Mouse (Mus musculus): ENCODE results near the gene Garnl3. TPM values are rescaled to one million over a fixed set of nuclear protein-coding genes. Genes with fewer than 3 reads are reported as not detected.

Garnl3 gene
- total RNA-seq, 1 experiment: 8.5 TPM

GRCm38 (mm10) chr2:33086016-33086596 lies 45.3 kb downstream of the Garnl3 start:
- no peak for DNase-seq (ENCODE audit: low read depth, low spot score)
- no peaks in the 10 kb centered on the region for H3K9me3 ChIP-seq (ENCODE audit: control insufficient read depth, insufficient read depth, low read depth, low read length)
- H3K4me1 ChIP-seq (ENCODE audit: control insufficient read depth in 2 of 2, insufficient read depth in 2 of 2, low read length in 2 of 2, poor library complexity in 1 of 2): no peaks in the 10 kb centered on the region
- no peak overlapping the region for H3K4me3 ChIP-seq (ENCODE audit: insufficient read depth in 1 of 2, low read depth in 1 of 2, low read length in 2 of 2, poor library complexity in 1 of 2, severe bottlenecking in 1 of 2)
- in situ Hi-C loops (cut with MboI; ENCODE audit: low sequenced_read_pairs in 2 of 2, unreplicated experiment in 2 of 2): no loop called here
- H3K36me3 ChIP-seq (ENCODE audit: control insufficient read depth, insufficient read depth, low read length, poor library complexity, severe bottlenecking): no peaks in the 10 kb centered on the region
- H3K27ac ChIP-seq (ENCODE audit: insufficient read depth, low read depth, low read length, poor library complexity, severe bottlenecking): no peak overlapping the region
- TF ChIP-seq ZNF384 (IDR thresholded peaks at IDR 0.05; ENCODE audit: low read depth, low read length) (no peak), CHD2 (IDR thresholded peaks at IDR 0.05; ENCODE audit: low read depth, low read length) (no peak), MAFK (IDR thresholded peaks at IDR 0.05; ENCODE audit: insufficient read depth, low read depth, low read length) (no peak), ZC3H11A (IDR thresholded peaks at IDR 0.05; ENCODE audit: borderline replicate concordance, low read depth, low read length) (no peak), HCFC1 (IDR thresholded peaks at IDR 0.05; ENCODE audit: borderline replicate concordance, insufficient read depth, low read length) (no peak)
- no peak overlapping the region for H3K9ac ChIP-seq (ENCODE audit: insufficient read depth, low read depth, low read length, poor library complexity, severe bottlenecking)

GRCm38 (mm10) chr2:33084221-33084620 lies 47.2 kb downstream of the Garnl3 start:
- no peaks in the 10 kb centered on the region for H3K9me3 ChIP-seq (ENCODE audit: control insufficient read depth, insufficient read depth, low read depth, low read length)
- H3K36me3 ChIP-seq (ENCODE audit: control insufficient read depth, insufficient read depth, low read length, poor library complexity, severe bottlenecking): no peaks in the 10 kb centered on the region
- H3K4me1 ChIP-seq (ENCODE audit: control insufficient read depth in 2 of 2, insufficient read depth in 2 of 2, low read length in 2 of 2, poor library complexity in 1 of 2): no peaks in the 10 kb centered on the region
- no peak for TF ChIP-seq ZNF384 (IDR thresholded peaks at IDR 0.05; ENCODE audit: low read depth, low read length)
- TF ChIP-seq ZC3H11A (IDR thresholded peaks at IDR 0.05; ENCODE audit: borderline replicate concordance, low read depth, low read length): no peak
- TF ChIP-seq CHD2 (IDR thresholded peaks at IDR 0.05; ENCODE audit: low read depth, low read length): no peak
- no peak for TF ChIP-seq HCFC1 (IDR thresholded peaks at IDR 0.05; ENCODE audit: borderline replicate concordance, insufficient read depth, low read length)
- no peak for TF ChIP-seq MAFK (IDR thresholded peaks at IDR 0.05; ENCODE audit: insufficient read depth, low read depth, low read length)
- in situ Hi-C loops (cut with MboI; ENCODE audit: low sequenced_read_pairs in 2 of 2, unreplicated experiment in 2 of 2): no loop called here
- H3K4me3 ChIP-seq (ENCODE audit: insufficient read depth in 1 of 2, low read depth in 1 of 2, low read length in 2 of 2, poor library complexity in 1 of 2, severe bottlenecking in 1 of 2): no peak overlapping the region
- no peak overlapping the region for H3K27ac ChIP-seq (ENCODE audit: insufficient read depth, low read depth, low read length, poor library complexity, severe bottlenecking)
- DNase-seq (ENCODE audit: low read depth, low spot score): no peak
- no peak overlapping the region for H3K9ac ChIP-seq (ENCODE audit: insufficient read depth, low read depth, low read length, poor library complexity, severe bottlenecking)

- Histone ChIP-seq H3K9me3 (ENCODE audit: control insufficient read depth, insufficient read depth, low read depth, low read length) (no peaks in the 10 kb centered on the region), H3K36me3 (ENCODE audit: control insufficient read depth, insufficient read depth, low read length, poor library complexity, severe bottlenecking) (peaks cover 2% of the 10 kb centered on the region; the same call in 1 of the 2 replicates), H3K4me3 (ENCODE audit: insufficient read depth in 1 of 2, low read depth in 1 of 2, low read length in 2 of 2, poor library complexity in 1 of 2, severe bottlenecking in 1 of 2) (no peak overlapping the region), H3K4me1 (ENCODE audit: control insufficient read depth in 2 of 2, insufficient read depth in 2 of 2, low read length in 2 of 2, poor library complexity in 1 of 2) (0 out of 4 replicates have a peak, but pooled peaks cover 0 to 3% of the 10 kb centered on the region in 2 experiments), H3K27ac (ENCODE audit: insufficient read depth, low read depth, low read length, poor library complexity, severe bottlenecking) (no peak overlapping the region), H3K9ac (ENCODE audit: insufficient read depth, low read depth, low read length, poor library complexity, severe bottlenecking) (no peak overlapping the region)
- TF ChIP-seq ZC3H11A (IDR thresholded peaks at IDR 0.05; ENCODE audit: borderline replicate concordance, low read depth, low read length) (no peak), ZNF384 (IDR thresholded peaks at IDR 0.05; ENCODE audit: low read depth, low read length) (no peak), HCFC1 (IDR thresholded peaks at IDR 0.05; ENCODE audit: borderline replicate concordance, insufficient read depth, low read length) (no peak), MAFK (IDR thresholded peaks at IDR 0.05; ENCODE audit: insufficient read depth, low read depth, low read length) (no peak), CHD2 (IDR thresholded peaks at IDR 0.05; ENCODE audit: low read depth, low read length) (no peak)
- no peak for DNase-seq (ENCODE audit: low read depth, low spot score)
- in situ Hi-C loops (cut with MboI; ENCODE audit: low sequenced_read_pairs in 2 of 2, unreplicated experiment in 2 of 2): no loop called here
These were observed 51.3 kb downstream of the Garnl3 start for GRCm38 (mm10) chr2:33080166-33080565.

- in situ Hi-C loops (cut with MboI; ENCODE audit: low sequenced_read_pairs in 2 of 2, unreplicated experiment in 2 of 2): no loop called here
- TF ChIP-seq ZC3H11A (IDR thresholded peaks at IDR 0.05; ENCODE audit: borderline replicate concordance, low read depth, low read length) (0 out of 2 replicates have a peak, but pooled peaks have one; percentile 36), MAFK (IDR thresholded peaks at IDR 0.05; ENCODE audit: insufficient read depth, low read depth, low read length) (no peak)
- Histone ChIP-seq H3K36me3 (ENCODE audit: control insufficient read depth, insufficient read depth, low read length, poor library complexity, severe bottlenecking) (peaks cover 2% of the 10 kb centered on the region; the same call in 1 of the 2 replicates), H3K9ac (ENCODE audit: insufficient read depth, low read depth, low read length, poor library complexity, severe bottlenecking) (no peak overlapping the region), H3K27ac (ENCODE audit: insufficient read depth, low read depth, low read length, poor library complexity, severe bottlenecking) (no peak overlapping the region), H3K4me1 (ENCODE audit: control insufficient read depth in 2 of 2, insufficient read depth in 2 of 2, low read length in 2 of 2, poor library complexity in 1 of 2) (0 out of 4 replicates have a peak, but pooled peaks cover 0 to 3% of the 10 kb centered on the region in 2 experiments), H3K4me3 (ENCODE audit: insufficient read depth in 1 of 2, low read depth in 1 of 2, low read length in 2 of 2, poor library complexity in 1 of 2, severe bottlenecking in 1 of 2) (no peak overlapping the region), H3K9me3 (ENCODE audit: control insufficient read depth, insufficient read depth, low read depth, low read length) (no peaks in the 10 kb centered on the region)
- peak; percentile 44 for DNase-seq (ENCODE audit: low read depth, low spot score)
These were observed 54.2 kb downstream of the Garnl3 start for GRCm38 (mm10) chr2:33077252-33077651.

Measured in ES-E14 (cell line).